Mouse (Mus musculus): Measurements from ENCODE around the gene Tbxas1.
A peak's percentile ranks its signal among the peaks of the same experiment; 100 is the strongest.

Gene Tbxas1

DNA sequence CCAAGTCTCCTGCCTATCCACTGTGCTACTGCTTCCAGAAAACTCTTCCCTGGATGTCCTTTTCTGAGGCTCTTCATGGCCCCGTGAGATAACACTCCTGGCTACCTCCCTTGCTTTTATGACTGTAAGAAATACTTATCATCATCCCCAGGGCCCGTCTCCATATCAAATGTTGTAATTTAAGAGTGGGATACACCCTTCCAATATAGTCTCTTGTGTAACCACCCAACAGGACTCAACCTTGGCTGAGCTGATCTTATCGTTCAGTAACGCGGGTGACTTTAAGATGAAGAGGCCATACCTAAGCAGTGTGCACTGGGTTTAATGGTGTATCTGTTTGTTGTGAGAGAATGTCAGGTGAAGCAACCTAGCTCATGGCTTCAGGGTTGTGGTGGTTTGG, 91.6 kb downstream of the Tbxas1 start:
- DNase-seq = no peak

DNA sequence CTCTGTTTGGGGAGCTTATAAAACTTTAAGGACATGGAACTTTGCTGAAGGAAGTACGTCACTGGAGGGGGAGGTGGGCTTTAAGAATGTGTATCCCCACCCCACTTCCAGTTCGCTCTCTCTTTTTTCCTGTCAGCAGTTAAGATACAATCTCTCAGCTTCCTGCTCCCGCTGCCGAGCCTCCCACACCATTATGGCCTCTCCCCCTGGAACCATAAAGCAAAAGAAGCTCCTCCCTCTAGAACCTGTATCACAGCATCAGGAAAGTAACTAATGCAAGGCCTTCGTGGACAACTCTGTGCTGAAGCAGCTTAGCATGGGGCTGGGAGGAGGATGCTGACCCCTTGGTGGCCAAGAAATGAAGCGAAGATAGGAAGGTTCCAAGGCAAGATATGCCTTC, 92.1 kb downstream of the Tbxas1 start:
- no peak for DNase-seq

DNA sequence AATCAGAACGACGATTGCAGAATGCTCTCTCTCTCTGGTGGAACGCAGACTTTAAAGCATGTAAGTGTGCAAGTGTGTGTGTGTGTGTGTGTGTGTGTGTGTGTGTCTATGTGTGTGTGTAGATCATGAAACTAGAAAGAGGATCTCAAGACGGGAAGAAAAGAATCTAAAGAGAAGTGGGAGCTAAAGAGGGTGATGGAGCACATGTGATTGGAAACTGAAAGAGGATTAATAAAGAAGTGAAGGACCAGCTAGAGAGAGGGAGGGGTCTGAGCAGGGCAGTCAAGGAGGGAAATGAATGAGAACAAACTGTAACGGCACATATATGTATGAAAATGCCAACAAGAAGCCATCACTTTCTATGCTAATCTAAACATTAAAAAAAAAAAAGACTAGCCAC, 92.8 kb downstream of the Tbxas1 start:
- DNase-seq = no peak

DNA sequence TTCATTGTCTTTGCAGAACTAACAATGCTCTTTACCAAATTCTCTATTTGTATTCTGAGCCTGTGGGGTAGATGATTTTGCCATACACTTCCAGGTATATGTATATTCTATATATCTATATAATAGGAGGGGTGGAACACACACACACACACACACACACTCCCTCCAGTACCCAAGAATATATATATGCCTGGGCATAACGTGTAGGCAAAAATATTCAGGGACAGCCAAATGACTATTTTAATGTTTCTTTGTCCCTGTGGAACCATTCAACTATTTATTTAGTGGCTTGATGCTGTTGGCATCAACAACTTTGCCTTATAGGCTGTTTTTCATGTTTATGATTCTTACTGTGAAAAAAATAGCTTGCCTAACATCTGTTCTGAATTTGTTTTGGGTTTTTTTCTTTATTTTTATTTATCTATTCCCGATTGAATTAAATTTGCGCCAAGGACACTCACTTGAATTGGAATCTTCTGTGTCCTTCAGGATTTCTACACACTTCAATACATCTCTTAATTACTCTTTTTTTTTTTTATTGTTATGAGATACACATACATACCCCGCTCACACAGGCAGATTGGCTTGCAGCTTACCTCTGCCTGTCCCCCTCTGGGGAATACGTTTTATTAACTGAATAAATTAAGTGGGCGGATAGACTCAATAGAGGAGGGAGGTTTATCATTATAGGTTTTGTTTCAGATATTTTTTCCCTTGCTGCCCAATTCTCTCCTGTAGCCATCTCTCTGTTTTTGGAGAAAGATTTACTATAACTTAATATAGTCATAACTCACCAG, 94.9 kb downstream of the Tbxas1 start:
- no peak for DNase-seq

DNA sequence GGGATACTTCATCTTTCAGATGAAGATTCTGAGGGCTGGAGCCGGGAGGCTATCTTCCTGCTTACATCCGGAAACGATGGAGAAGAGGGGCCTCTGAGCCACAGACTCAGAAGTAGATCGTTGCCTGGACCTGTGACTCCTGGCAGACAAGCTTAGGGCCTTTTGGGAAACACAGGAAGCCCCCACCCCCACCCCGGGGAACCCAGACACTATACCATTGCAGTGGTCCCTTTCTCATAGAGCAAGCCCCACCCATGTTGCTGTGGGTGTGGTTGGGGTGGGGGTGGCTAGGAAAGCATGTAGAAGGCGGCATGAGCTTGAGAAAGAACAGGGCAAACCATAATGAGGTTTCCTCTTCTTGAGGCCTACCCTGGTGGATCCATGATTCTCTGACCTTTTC, 95.6 kb downstream of the Tbxas1 start:
- no peak for DNase-seq

DNA sequence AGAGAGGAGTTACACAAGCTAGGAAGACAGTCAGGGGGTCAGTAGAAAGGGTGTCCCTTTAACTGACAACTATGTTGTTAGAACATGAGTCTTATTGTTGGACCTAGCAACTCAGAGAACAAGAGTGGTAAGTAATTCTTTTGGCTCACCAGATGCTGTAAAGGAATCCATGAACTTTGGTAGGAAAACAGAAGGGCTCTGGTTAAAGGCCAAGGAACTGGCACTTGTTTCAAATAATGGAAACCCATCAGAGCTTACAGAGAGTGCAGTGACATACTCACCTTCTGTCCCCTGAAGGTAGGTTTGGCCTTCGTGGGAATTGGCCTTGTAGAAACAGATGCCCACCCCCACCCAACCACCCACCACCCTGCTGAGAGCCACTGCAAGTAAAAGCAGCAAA, 97.6 kb downstream of the Tbxas1 start:
- no peak for DNase-seq

DNA sequence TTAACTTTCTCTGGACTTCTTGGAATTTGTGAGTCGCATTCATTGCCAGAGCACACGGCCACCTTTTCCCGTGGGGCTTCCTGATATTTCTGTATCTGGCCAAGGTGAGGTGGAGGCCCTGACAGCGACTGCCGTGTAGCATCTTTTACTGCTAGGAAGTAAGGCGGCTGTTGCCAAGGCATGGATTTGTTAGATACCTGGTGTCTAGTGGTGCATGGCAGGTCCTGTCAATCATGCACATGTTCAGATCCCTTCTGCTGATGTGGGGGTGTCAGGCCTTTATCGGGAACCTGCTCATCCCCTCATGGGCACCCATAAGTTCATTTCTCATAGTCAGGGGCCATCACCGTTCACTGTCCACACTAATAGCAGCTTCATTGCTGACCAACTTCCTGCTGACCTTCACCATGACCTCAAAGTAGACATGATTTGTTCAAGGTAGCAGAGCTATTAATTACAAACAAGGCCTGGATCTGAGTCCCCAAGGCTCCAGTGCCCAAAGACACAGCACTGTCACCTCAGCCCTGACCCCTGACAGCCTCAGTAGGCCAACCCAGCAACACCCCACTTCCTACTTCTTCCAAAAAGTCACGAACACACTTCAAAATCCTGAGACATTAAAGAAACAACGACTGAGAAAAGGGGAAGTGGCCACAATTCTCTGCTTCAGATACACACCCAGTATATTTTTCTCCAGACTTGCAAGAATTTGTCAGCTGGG, 98.4 kb downstream of the Tbxas1 start:
- DNase-seq = no peak

DNA sequence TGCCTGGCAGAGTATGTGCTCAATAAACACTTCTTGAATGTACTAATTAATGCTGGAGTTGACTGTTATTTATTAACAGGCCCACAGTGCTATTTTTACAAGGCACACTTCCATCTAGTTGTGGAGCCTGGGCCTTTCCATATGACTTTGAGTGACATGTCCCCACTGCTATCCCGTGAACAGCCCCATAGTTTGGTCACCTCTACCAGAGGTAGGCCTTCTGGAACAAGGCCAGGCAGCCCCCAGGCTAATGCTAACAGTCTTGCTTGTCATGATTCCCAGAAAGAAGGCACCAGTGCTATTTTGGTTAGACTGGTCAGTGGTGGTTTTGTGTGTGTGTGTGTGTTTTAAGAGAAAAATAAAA, 98.9 kb downstream of the Tbxas1 start:
- DNase-seq = peak; percentile 12 to 15

DNA sequence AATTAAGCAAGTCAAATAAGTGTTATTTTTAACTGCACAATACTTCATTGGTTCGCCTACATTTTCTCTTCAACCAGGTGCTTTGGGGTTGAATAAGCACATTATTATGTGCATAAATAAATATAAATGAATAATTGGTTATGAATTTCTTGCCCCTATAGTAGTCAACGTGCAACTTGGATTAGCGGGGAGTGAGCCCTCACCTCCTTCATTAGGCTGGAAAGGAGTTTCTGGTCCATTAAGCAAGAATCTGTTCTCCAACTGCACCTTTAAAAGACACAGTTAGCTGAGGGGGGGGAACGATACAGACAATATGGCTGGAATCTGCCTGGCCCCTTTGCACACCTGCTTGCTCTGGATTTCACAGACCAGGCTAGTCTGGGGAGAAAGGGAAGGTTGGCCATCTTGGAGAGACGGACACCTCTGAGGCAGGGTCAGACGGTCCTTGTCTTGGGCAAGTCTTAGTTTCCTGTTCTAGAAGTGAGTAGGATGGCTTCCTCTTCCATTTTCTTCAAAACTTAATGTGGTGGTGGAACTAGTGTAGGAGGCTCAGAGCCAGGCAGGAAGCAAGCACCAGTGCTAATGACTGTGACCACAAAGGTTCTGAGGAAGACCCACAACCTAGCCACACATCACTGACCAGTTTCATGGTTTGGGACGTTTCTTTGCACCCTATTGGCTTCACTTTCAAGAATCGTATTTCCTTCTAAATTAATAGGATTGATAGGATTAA, 99.5 kb downstream of the Tbxas1 start:
- no peak for DNase-seq

DNA sequence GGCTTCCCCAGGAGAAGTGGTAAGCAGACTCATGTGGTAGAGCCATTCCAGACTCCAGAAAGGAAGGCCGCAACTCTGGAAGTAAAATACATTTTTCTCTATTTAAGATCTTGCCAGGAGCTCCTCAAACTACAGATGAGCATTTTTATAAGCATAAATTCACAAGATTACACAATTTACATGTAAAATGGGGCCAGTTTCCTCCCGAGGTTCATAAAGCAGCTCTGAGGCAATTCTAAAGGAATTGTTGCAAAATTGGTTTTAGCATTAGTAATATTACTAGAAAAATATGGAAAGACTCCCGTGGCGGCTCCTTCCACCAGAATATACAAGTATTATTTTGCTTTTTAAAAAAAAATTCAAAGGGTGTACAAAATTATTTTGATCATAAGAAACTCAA, 100.7 kb downstream of the Tbxas1 start:
- DNase-seq = no peak

DNA sequence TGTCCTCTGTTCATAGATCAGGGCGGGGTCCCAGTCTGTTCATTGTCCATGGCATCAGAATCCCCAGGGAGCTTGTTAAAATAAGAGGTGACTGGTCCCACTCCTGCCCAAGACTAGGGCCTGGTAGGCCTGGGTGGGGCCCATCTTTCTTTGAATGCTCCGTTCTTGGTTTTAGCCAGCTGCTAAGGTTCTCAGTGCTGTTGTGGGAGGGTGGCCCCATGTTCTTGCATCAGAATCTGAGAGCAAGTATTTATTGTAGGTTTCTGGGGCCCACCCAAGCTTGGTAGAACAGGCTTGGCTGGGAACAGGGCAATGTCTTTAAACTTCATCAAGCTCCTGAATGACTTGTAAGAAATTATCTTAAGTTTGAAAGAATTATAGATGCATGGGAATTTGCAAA, 101.2 kb downstream of the Tbxas1 start:
- DNase-seq = no peak

DNA sequence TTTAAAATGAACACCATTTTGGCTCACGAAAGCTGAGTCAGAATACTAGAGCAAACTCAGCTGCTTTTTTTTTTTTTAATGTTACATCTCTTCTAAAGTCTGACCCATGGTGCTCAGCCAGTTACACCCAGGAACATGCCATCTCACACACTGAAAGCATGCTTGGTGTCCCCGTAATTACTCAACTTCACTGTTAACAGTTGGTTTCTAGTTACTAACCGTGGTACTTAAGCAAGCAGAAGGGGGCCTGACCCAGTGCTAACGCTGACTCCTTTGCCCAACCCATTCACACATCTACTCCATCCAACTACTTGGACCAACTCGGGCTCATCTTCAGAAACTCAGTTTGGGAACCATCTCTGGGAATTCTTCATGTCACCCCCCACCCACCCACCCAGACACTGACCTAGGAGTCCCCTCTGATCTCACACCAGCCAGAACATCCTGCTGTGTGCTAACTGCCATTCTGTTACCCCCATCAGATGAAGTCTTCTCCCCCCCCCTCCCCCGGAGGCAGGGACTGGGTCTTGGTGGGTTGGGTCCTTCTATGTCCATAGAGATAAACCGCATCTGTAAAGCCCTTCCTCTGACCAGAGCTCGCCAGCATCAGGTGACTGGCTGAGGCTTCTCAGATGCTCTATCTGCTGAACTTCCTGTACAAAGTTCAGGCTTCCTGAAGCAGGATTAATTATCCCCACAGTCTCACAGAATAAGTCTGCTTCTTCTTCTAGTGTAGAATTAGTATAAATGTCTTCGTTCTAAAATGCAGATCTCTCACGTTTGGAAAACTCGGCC, 105.9 kb downstream of the Tbxas1 start:
- DNase-seq = no peak

DNA sequence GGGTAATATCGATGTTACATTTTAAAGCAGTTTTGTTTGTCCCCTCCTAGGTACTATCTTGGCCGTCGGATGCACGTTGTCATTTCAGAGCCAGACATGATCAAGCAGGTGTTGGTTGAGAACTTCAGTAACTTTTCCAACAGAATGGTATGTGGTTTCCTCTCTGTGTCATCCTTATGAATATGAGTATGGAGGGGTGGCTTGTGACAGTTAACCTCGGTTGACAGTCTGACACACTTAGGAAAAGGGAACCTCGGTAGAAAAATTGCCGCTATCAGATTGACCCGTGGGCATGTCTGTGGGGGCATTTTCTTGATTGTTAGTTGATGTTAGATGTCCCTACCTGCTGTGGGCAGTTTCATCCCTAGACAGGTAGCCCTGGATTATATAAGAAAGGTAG, 106.9 kb downstream of the Tbxas1 start:
- no peak for DNase-seq

DNA sequence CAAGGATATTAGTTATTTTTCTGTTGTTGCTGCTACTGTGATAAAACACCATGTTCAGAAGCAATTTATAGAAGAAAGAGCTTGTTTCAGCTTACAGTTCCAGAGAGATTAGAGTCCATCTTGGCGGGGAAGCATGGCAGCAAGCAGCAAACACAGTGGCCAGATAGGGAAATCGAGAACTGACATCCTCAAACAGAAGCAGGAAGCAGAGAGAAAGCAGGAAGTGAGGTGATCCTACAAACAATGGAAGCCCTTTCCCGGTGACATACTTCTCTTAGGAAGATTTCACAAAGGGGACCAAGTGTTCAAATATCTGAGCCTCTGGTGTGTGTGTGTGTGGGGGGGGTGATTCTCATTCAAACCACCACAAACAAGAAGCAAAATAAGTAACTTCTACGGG, 107.5 kb downstream of the Tbxas1 start:
- DNase-seq = no peak

DNA sequence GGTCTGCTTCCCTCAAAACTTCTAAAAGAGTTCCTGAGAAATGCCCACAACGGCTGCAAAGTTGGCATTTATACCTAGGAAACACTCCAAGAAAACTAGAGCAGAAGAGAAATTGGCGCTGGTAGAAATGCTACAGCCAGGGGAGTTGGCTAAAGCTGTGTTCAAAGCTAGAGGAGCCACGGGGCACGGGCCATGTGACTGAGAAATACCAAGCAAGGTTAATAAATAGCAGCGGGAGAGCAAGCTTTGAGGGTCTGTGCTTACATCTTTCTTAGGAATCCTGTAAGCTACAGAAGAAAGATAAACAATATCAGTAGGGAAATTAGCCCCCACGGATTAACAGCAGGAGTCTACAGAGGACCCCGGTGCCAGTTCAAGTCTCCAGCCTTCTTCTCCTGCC, 107.9 kb downstream of the Tbxas1 start:
- peak; percentile 22 to 38 for DNase-seq

DNA sequence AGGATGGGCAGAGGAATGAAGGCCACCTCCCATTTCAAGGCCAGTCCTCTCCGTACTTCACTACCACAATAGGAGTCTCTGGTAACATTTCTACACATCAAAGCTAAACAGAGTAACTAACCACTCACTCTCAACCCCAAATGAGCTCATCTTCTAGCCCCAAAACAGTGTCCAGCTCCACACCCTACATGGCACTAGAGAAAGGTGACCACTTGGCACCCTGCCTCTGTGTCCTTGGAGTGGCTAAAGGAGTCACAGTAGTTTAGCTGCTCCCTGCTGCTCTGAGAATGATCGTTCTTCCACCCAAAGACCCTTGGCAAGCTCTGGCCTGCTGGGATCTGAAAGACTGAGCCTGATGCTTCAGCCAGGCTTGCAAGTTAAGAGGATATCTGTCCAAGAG, 109.4 kb downstream of the Tbxas1 start:
- no peak for DNase-seq

DNA sequence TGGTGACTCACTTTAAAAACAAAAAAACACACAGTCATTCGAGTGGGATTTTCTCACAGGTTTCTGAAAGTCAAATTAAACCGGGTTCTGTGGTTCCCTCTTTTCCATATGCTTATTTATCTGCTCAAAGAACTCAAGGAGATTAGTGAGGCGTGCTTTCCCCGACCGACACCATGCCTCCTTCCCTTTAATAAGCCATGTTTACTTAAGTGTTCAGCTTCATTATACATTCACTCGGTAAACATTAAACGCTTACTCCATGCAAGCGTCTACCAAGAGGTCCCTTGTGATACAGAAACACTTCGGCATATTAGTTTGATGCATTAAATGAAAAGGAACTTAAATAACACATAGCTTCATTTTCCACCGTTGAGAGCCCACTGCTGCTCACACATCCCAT, 111.4 kb downstream of the Tbxas1 start:
- no peak for DNase-seq

DNA sequence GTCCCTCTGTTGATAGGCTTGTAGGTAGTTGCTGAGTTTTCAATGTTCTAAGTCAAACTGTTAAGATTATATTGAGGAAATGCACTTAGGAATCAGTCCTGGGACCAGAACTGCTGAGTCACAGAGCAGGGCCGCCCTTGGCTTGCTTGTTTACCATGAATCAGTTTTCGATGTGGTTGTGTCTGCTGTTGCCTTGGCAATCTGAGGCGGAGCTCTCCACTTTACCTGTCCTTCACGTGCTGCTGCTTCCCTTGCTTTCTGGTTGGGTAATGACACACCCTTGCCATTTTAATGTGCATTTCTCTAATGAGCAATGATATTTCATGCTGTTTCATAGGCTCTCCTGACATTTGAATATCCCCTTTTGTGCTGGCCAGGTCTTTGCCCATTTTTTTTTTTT, 116.8 kb downstream of the Tbxas1 start:
- DNase-seq = no peak

DNA sequence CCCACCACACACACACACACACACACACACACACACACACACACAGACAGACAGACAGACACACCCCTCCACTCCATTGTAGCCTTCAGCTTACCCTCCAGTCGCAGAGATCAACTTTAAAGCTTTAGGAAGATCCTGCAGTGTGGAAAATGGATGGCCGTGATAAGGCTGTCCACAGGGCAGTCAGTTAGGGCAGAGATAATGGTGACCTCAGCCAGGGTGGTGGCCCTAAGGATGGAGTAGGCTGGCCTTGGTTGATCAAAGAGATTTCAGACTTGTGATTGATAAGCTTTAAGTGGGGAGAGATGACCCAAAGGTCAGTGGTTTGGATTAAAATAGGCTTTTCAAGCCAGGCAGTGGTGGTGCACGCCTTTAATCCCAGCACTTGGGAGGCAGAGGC, 120.6 kb downstream of the Tbxas1 start:
- no peak for DNase-seq

DNA sequence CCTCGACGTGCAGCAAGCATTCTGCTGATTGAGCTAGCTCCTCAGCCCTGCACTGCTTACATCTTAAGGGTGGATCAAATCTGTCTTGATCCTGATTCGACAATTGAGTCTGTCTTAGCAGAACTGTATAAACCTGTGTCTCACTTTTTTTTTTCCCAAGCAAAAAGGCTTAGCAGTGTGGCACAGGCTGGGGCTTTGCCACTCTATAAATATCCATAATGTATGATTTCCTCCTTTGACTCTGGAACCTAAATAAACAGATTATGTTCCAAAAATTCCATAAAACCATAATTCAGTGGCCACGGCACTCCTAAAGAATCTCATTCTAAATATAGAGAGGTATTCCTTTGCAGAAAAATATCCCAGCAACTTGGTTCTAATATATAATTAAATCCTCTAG, 122.6 kb downstream of the Tbxas1 start:
- no peak for DNase-seq

DNA sequence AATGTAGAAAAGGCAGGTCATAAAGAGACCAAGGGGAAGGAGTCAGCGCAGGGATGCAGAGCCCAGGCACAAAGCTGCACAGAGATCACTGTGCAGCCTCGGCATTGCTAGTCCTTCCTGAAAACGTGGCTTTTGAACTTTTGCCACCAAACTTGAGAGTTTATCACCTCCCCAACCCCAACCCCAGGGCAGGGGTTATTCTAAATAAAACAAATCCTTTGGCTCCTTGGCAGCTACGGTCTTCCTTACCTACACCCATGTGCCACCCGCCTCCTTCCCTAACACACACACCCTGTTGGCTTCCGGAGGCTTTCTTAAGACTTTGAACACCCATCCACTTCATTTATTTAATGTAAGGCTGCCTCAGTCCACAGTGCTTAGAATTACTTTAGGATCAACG, 127.9 kb downstream of the Tbxas1 start:
- DNase-seq = no peak

DNA sequence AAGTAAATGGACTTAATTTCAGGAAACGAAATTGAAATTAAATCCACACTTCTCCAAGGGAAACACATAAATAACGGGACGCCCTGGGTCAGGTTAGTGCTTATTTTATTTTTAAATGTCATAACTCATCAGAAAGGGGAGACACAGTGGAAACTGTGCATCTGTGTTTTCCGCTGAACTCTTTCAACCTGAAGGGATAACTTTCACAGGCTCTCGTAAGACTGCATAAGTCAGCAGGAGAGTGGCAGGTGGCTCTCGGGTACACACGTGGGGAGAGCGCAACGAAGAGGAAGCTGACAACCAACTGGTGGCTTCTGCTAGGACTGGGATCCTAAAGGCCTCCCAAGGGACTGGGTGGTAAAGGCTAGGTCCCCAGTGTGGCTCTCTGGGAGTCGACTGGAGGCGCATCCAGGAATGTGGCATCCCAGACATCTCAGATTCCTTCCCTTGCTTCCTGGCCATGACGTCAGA, 128.8 kb downstream of the Tbxas1 start:
- no peak for DNase-seq

All from cerebellum, postnatal 10 days (tissue).